Mouse (Mus musculus) lung, postnatal 14 days (tissue): ENCODE data around the gene Chrna3.

Experiments
- DNase-seq: peaks from one replicate; pipeline ENCODE4 v3.0.0; 2021

The Chrna3 gene

GRCm38 (mm10) chr9:54994381-54994780, 32.0 kb downstream of the Chrna3 start:
- no peak for DNase-seq

GRCm38 (mm10) chr9:54990362-54990761, 36.0 kb downstream of the Chrna3 start:
- DNase-seq, result no peak

DNA sequence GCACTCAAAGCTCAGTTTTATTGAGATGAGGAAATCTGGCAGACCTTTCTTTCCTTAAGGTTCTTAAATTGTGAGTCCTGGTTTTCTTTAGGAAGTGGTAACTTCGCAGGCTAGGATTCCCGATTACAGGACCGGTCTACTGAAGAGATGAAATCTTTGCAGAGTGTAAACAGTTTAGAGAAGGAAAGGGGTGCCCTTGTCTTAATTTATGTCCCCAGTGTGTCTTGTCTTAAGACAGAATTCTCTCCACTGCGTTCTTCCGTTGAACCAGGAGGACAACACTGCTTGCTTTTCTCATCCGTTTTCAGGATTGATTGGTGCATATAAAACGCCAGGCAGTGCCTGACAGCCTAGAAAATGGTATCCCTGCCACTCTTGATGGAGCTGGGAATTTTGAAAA, 44.0 kb downstream of the Chrna3 start:
- no peak for DNase-seq

DNA sequence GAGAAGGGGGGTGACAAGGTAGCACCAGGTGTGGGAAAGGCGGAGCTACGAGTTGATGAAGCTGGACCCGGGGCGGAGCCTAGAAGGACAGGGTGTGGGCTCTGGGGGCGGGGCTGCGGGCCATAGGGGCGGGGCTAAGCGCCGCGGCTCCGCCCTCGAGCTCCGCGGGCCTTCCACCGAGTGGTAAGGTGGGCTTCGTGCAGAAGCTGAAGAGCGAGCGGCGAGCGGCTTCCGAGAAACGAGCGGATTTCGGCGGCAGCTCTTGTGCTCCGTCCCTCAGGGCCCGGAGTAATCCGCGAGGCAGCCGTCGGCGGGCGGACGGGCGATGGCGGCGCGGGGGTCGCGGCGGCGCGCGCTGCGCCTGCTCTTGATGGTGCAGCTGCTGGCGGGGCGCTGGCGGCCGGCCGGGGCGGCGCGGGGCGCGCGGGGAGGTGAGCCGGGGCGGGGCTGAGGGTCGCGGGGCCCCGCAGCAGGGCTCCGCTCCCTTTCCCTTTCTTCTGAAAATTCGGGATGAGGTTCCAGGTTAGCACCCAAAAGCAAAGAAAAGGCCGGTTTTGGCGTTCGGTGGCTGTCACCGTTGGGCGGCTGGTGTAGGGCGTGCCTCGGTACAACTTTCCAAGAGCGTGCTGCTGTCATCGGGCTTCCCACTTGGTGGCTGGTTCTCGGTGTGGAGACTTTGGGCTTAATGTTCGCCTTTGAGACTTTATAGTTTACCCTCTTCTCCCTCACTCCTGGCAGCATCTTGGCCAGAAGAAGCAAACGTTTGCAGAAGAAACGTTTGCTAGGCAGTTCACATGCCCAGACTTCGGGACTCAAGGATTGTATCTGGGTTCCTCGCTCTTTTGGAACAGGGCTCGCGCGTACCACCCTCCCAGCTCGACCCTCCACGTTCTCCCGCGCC, 44.8 kb downstream of the Chrna3 start:
- DNase-seq, result peak; percentile 15

- no peak for DNase-seq
Observed at GRCm38 (mm10) chr9:54980674-54981073, 45.7 kb downstream of the Chrna3 start, which contains the start of gene Chrna5. Gene Chrna5, plus strand, starts transcription at chr9:54980880.

DNA sequence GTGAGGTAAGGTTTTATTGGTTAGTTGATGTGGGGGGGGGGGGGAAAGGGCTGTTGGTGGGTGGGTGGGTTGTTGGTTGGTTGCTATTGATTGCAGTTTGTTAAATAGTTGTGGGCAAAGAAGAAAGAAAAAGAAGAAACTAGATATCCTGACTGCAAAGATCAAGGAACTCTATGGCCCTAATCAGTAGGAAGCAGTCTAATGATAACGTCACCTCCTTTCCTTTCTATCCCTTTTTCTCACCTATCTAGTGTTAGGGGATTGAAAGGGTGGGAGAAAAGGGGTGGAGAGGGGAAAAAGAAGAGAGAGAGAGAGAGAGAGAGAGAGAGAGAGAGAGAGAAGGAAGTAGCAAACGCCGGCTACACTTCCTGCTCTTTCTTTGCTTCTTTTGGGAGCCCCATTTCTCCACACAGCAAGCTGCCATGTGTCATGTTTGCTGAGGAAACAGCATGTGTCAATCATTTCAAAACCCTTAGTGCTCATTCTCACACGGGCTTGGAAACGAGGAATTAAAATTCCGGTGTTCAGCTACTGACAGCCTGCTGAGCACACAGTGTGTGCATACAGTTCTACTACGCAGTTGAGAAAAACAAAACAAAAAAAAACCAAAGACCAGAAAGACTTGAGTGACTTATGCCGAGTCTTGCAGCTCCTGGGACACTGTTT, 56.3 kb downstream of the Chrna3 start:
- no peak for DNase-seq

- DNase-seq, result no peak
Observed at GRCm38 (mm10) chr9:54963669-54964068, 62.7 kb downstream of the Chrna3 start.

DNA sequence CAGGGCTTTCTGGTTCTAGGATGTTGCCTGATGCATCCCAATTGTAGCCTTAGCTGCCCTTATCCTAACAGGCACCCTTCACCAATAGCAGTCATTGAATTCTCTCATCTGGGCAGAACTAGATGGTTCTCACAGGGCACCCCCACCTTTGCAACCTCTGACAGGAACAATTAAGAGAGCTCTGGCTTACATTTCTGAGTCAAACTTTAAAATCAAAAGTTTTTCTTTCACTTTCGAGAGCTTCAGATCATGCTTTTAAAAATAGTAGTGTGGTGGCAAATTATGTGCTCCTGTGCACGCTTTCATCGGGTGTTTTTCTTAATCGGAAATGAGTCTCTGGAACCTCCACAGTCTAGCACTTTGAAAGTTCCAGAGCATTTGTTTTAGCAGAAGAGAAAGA, 65.3 kb downstream of the Chrna3 start:
- DNase-seq, result no peak
